Mouse (Mus musculus) liver, embryonic 16.5 days (tissue): ENCODE results near the gene Hoxb9. TPM values are rescaled to one million over a fixed set of nuclear protein-coding genes. Genes with fewer than 3 reads are reported as not detected.

Source experiments
- ATAC-seq: fragments of 200-750 bp; cut with Nextera tagmentation; 2 replicates; pipeline ENCODE4 v1.8.0; 2017; ENCODE audit warnings: low read depth, mild to moderate bottlenecking, moderate number of reproducible peaks, moderate library complexity
- H3K27ac ChIP-seq: fragments of 300-500 bp; sonication (generic); 2 replicates; pipeline ENCODE4 v1.5.1; 2014; ENCODE audit warnings: mild to moderate bottlenecking, low read length
- H3K27me3 ChIP-seq: fragments of 300-500 bp; sonication (generic); 2 replicates; pipeline ENCODE4 v1.6.1; 2014; ENCODE audit warnings: low read depth, low read length, mixed read lengths; ENCODE audit not compliant: control insufficient read depth, insufficient read depth
- H3K36me3 ChIP-seq: fragments of 300-500 bp; sonication (generic); 2 replicates; pipeline ENCODE4 v1.6.1; 2014; ENCODE audit warnings: mild to moderate bottlenecking; ENCODE audit not compliant: control insufficient read depth, insufficient read depth
- H3K4me1 ChIP-seq: fragments of 300-500 bp; sonication (generic); 2 replicates; pipeline ENCODE4 v1.6.1; 2014; ENCODE audit warnings: low read depth, low read length, mixed read lengths; ENCODE audit not compliant: control insufficient read depth
- H3K4me2 ChIP-seq: fragments of 300-500 bp; sonication (generic); 2 replicates; pipeline ENCODE4 v1.6.1; 2014; ENCODE audit warnings: low read depth, low read length, mixed read lengths
- H3K4me3 ChIP-seq: fragments of 300-500 bp; sonication (generic); 2 replicates; pipeline ENCODE4 v1.5.1; 2014; ENCODE audit warnings: low read depth, mild to moderate bottlenecking, low read length
- H3K9ac ChIP-seq: fragments of 300-500 bp; sonication (generic); 2 replicates; pipeline ENCODE4 v1.6.1; 2014; ENCODE audit warnings: low read depth, low read length
- H3K9me3 ChIP-seq: fragments of 300-500 bp; sonication (generic); replicated peaks from 2 replicates; pipeline ENCODE4 v1.6.1; 2016; ENCODE audit warnings: low read length; ENCODE audit not compliant: control insufficient read depth
- WGBS: fragments of 180-500 bp; shearing (Covaris S2); extraction: QIAGEN DNeasy Blood & Tissue Kit; methylation state at CpG from one replicate; pipeline ENCODE4 v1.1.7; 2014; ENCODE audit not compliant: insufficient replicate concordance; 5-methylcytosine and 5-hydroxymethylcytosine counted together
- polyA plus RNA-seq: library from polyadenylated mRNA; unstranded; fragments of >200 nt; fragmentation: Nextera tagmentation; extraction: Ambion mirVana; gene quantifications from 2 replicates; pipeline ENCODE4 v1.2.1, GENCODE M21; 2015

Gene Hoxb9
- polyA plus RNA-seq, 1 experiment from 2014 or later, result not detected

DNA sequence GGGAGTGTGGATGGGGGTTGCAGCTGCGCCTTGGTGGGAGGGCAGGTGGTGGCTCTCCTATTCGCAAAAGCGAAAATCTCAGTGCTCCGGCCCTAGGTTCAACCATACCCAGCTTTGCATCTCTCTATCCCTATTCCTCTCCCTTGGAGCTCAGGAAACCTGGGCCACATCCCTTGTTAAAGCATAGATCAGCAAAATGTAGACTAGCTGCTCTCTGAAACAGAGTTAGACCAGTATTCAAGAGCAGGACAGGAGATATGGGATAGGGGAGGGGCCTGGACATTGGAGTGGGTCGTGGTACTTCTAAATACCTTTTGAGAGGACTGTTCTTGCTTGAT lies 44.1 kb downstream of the Hoxb9 start:
- WGBS, result 33% methylated on average over 5 of the region's 5 CpGs
- Histone ChIP-seq H3K9me3 (no peaks in the 10 kb centered on the region), H3K4me1 (no peaks in the 10 kb centered on the region), H3K36me3 (no peaks in the 10 kb centered on the region), H3K4me2 (peak overlapping the region; percentile 23; the same call in 1 of the 2 replicates), H3K27ac (no peak overlapping the region), H3K27me3 (peaks cover 98% of the 10 kb centered on the region), H3K4me3 (0 out of 2 replicates have a peak overlapping the region, but pooled peaks have one; percentile 17), H3K9ac (no peak overlapping the region)
- no peak for ATAC-seq

DNA sequence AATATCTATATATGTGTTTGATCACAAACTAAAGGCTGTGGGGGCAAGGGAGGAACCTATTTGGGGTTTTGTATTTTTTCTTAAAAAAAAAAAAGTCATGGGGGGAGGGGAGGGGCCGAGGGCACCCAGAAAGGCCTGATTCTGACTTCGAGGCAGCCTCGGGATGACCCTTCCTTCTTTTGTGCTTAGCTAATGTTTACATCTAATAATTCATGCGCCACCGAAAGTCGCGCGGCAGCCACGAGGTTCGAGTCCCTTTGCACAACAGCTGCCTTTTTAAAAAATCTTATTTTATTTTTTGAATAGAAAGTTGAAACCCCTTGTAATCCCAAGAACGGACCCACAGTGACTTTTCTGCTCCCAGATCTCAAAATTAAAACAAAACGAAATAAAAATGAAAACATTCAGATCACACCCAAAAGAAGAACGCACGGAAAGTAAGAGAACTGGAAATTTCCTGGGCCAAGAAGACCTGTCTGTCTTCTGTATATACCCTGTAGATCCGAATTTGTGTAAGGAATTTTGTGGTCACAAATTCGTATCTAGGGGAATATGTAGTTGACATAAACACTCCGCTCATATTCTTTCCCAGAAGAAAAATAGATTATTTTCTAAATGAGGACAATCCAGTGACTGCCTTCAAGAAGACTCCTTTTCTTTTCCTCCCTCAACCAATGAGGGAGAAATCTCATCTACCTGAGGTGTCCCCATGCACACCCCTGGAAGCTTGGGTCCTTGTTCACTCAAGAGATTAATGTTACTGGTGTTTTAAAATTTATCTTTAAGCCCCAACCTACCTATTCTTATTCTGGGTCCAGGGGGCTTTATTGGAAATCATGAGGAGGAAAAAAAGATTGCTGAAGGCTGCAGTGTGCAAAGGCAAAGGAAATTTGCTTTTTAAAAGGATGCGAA lies 45.7 kb downstream of the Hoxb9 start:
- Histone ChIP-seq H3K9ac (no peak overlapping the region), H3K27ac (no peak overlapping the region), H3K4me2 (no peak overlapping the region), H3K4me1 (no peaks in the 10 kb centered on the region), H3K9me3 (no peaks in the 10 kb centered on the region), H3K27me3 (peaks cover 97% of the 10 kb centered on the region), H3K4me3 (no peak overlapping the region), H3K36me3 (no peaks in the 10 kb centered on the region)
- no peak for ATAC-seq
- 23% methylated on average over 18 of the region's 18 CpGs for WGBS

GRCm38 (mm10) chr11:96317608-96318367 lies 46.5 kb downstream of the Hoxb9 start, which contains the start of gene Hoxb4:
Hoxb4 (plus strand) TSS chr11:96318267.
- H3K27ac ChIP-seq, result peak within 1 kb of the TSS; percentile 48
- H3K9me3 ChIP-seq, result no peaks in the 10 kb centered on the region
- peak within 1 kb of the TSS; percentile 51 for H3K4me2 ChIP-seq
- no peaks in the 10 kb centered on the region for H3K4me1 ChIP-seq
- peak within 1 kb of the TSS; percentile 50; the same call in 1 of the 2 replicates for H3K9ac ChIP-seq
- peak within 1 kb of the TSS; percentile 47 for H3K4me3 ChIP-seq
- 6% methylated on average over 28 of the region's 28 CpGs for WGBS
- peaks cover 95% of the 10 kb centered on the region for H3K27me3 ChIP-seq
- no peak for ATAC-seq
- H3K36me3 ChIP-seq, result no peaks in the 10 kb centered on the region

DNA sequence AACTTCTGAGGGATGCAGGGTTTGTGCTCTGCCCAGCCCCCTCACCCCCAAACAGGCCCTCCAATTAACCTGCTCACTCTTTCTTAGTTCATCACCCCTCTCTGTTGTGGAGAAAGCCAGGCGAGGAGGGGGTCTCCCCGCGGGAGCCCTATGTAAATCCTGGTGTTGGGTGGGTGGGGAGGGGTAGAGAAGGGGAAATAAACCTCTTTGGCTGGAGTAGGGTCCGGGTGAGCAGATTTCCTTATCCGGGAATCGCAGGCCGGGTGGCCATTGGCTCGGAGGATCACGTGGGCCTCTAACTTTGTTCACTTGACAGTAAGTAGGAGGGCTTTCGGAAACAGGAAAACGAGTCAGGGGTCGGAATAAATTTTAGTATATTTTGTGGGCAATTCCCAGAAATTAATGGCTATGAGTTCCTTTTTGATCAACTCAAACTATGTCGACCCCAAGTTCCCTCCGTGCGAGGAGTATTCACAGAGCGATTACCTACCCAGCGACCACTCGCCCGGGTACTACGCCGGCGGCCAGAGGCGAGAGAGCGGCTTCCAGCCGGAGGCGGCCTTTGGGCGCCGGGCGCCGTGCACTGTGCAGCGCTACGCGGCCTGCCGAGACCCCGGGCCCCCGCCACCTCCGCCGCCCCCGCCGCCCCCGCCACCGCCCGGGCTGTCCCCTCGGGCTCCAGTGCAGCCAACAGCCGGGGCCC lies 47.3 kb downstream of the Hoxb9 start:
- peaks cover 95% of the 10 kb centered on the region for H3K27me3 ChIP-seq
- ATAC-seq, result no peak

GRCm38 (mm10) chr11:96319071-96319902 lies 48.0 kb downstream of the Hoxb9 start:
- peak overlapping the region; percentile 51 for H3K4me2 ChIP-seq
- WGBS, result 1% methylated on average over 31 of the region's 34 CpGs
- no peaks in the 10 kb centered on the region for H3K36me3 ChIP-seq
- no peaks in the 10 kb centered on the region for H3K9me3 ChIP-seq
- peak overlapping the region; percentile 50; the same call in 1 of the 2 replicates for H3K9ac ChIP-seq
- peak overlapping the region; percentile 47 for H3K4me3 ChIP-seq
- H3K4me1 ChIP-seq, result no peaks in the 10 kb centered on the region
- peak overlapping the region; percentile 48 for H3K27ac ChIP-seq
- ATAC-seq, result no peak
- H3K27me3 ChIP-seq, result peaks cover 95% of the 10 kb centered on the region

More for the DNA sequence above, 47.3 kb downstream of the Hoxb9 start:
- Histone ChIP-seq H3K9ac (peak overlapping the region; percentile 50; the same call in 1 of the 2 replicates), H3K27ac (peak overlapping the region; percentile 48), H3K4me1 (no peaks in the 10 kb centered on the region), H3K36me3 (no peaks in the 10 kb centered on the region), H3K4me2 (peak overlapping the region; percentile 51), H3K9me3 (no peaks in the 10 kb centered on the region), H3K4me3 (peak overlapping the region; percentile 47)
- under 1% methylated on average over 33 of the region's 45 CpGs for WGBS

DNA sequence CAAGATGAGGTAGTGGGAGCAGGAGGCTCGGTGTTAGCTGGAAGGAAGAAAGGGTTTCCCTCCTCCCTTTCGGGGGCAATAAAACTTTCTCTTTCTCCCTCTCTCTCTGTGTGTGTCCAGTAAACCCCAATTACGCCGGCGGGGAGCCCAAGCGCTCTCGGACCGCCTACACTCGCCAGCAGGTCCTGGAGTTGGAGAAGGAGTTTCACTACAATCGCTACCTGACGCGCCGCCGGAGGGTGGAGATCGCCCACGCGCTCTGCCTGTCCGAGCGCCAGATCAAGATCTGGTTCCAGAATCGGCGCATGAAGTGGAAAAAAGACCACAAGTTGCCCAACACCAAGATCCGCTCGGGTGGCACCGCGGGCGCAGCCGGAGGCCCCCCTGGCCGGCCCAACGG lies 48.7 kb downstream of the Hoxb9 start:
- ATAC-seq, result no peak
- Histone ChIP-seq H3K9me3 (no peaks in the 10 kb centered on the region), H3K27ac (peak overlapping the region; percentile 10; the same call in 1 of the 2 replicates), H3K27me3 (peaks cover 91% of the 10 kb centered on the region), H3K36me3 (no peaks in the 10 kb centered on the region), H3K9ac (no peak overlapping the region), H3K4me1 (no peaks in the 10 kb centered on the region), H3K4me3 (peak overlapping the region; percentile 13), H3K4me2 (peak overlapping the region; percentile 51)
- WGBS, result under 1% methylated on average over 29 of the region's 29 CpGs

DNA sequence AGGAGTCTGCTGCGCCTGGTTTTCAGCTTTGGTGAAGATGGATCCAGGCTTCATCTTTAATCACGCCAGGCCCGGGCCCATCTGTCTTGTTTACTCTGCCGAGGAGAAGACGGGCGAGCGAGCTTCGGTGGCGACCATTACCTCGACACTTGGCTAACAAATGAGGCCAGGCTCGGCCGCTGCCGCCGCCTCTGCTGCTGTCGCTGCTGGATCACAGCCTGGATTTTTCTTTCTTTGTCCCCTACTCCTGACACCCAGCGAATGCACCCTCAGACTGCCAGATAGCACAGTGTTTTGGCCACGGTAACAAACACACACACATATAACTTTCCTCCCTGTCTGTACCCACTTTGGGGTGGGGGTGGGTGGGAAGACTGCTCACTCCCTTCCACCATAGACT lies 49.4 kb downstream of the Hoxb9 start:
- ATAC-seq, result no peak
- no peaks in the 10 kb centered on the region for H3K4me1 ChIP-seq
- 37% methylated on average over 17 of the region's 17 CpGs for WGBS
- peaks cover 91% of the 10 kb centered on the region for H3K27me3 ChIP-seq
- H3K4me3 ChIP-seq, result no peak overlapping the region
- H3K4me2 ChIP-seq, result no peak overlapping the region
- no peaks in the 10 kb centered on the region for H3K9me3 ChIP-seq
- H3K36me3 ChIP-seq, result no peaks in the 10 kb centered on the region
- H3K9ac ChIP-seq, result no peak overlapping the region
- no peak overlapping the region for H3K27ac ChIP-seq

- Histone ChIP-seq H3K4me2 (no peak overlapping the region), H3K4me1 (no peaks in the 10 kb centered on the region), H3K9ac (no peak overlapping the region), H3K36me3 (no peaks in the 10 kb centered on the region), H3K27ac (no peak overlapping the region), H3K9me3 (no peaks in the 10 kb centered on the region), H3K4me3 (no peak overlapping the region), H3K27me3 (peaks cover 90% of the 10 kb centered on the region)
- ATAC-seq, result no peak
- 48% methylated on average over 5 of the region's 5 CpGs for WGBS
These were observed 50.6 kb downstream of the Hoxb9 start for GRCm38 (mm10) chr11:96321846-96322245.
